In the genomic region with DNA sequence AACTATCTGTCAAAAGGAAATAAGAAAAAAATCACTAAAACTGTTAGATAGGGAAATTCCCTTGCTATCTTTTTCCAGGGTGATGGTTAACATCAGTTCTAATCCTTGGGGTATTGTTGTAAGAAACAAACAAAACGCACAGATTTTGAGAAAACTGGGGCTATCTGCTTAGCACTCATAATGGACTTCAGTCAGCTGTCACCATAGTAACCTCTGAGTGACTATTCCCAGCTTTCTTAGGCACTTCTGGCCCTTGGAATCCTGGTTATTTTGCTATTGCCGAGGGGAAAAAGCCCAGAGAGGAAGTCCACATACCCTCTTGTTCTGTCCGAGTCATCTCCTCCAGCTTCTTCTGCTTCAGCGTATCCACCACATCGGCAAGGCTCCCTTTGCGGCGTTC, we compare ENCODE assay signal across 18 mouse cellular contexts.
DNase-seq lines count a peak whose midpoint lies in the region; ATAC-seq lines count a peak whose summit lies in the region.
"Had no signal": no experiment of that assay in that cellular context is flagged by ENCODE, and none has a peak within 500 bp of the region (broad histone marks: within the 10 kb centered on the region; RNA-seq: fewer than 3 reads in every experiment).

No protein-coding gene starts in this region.

- peak; percentile 86 for DNase-seq in heart, adult 11 months
- no peak for DNase-seq in heart, postnatal 14 days
- DNase-seq in brain, adult 2 months (ENCODE audit: low read depth, low spot score), result peak; percentile 3
- peak; percentile 11 for DNase-seq in embryo, embryonic 9.5 days (ENCODE audit: extremely low spot score)
- DNase-seq in kidney, adult 8-10 months, result no peak
- DNase-seq in heart, postnatal 36 days, result no peak
- DNase-seq: adrenal gland, postnatal 36 days; B cell, adult 2 months; cerebellum, adult 2 months; heart, postnatal 10 days; kidney, adult 9 months; kidney, postnatal 25 days; left cerebral cortex, postnatal 4 days; lung, postnatal 4 days had no signal

- peak overlapping the region; percentile 36 for H3K4me2 ChIP-seq in midbrain, embryonic 13.5 days (replicated peaks)
- H3K4me2 ChIP-seq: heart, embryonic 11.5 days had no signal

- H3K36me3 ChIP-seq in midbrain, embryonic 13.5 days, result no peaks in the 10 kb centered on the region

- H3K27me3 ChIP-seq in midbrain, embryonic 13.5 days, result no peaks in the 10 kb centered on the region

- H3K4me3 ChIP-seq in midbrain, embryonic 13.5 days (replicated peaks), result no peak overlapping the region

- intact Hi-C loops in heart, postnatal 14 days (cut with DNase I), result no loop called here
- intact Hi-C loops in heart, postnatal 36 days (cut with DNase I), result no loop called here

- 36% methylated on average over 7 of the region's 7 CpGs for WGBS in midbrain, embryonic 13.5 days

- peaks cover 10% of the 10 kb centered on the region for H3K4me1 ChIP-seq in midbrain, embryonic 13.5 days (replicated peaks)

- H3K9me3 ChIP-seq in midbrain, embryonic 13.5 days, result no peaks in the 10 kb centered on the region

- H3K9ac ChIP-seq in midbrain, embryonic 13.5 days (replicated peaks), result no peak overlapping the region

- ATAC-seq in midbrain, embryonic 13.5 days, result no peak
- ATAC-seq: hindbrain, embryonic 16.5 days had no signal

- no peak overlapping the region for H3K27ac ChIP-seq in midbrain, embryonic 13.5 days
- H3K27ac ChIP-seq: stomach, postnatal 0 days had no signal

Comparison
In these comparisons a context has a peak if more than half of its experiments do, and no peak if none do; other contexts are left out.
1. DNase-seq: peak in heart, adult 11 months (single experiment), brain, adult 2 months (single experiment) and embryo, embryonic 9.5 days (single experiment); none in heart, postnatal 14 days (0 of 2), kidney, adult 8-10 months (0 of 2) and heart, postnatal 36 days (0 of 2).